Mouse (Mus musculus) gastrocnemius, postnatal 36 days (tissue): ENCODE measurements around the gene Med13l. TPM values are rescaled to one million over a fixed set of nuclear protein-coding genes. Genes with fewer than 3 reads are reported as not detected.

ENCODE experiments used
- DNase-seq, 2 experiments: peaks; one replicate each; pipeline ENCODE4 v3.0.0; 2022
- intact Hi-C: fragments of 180-260 bp; cut with DNase I; formaldehyde crosslinking; loops from one replicate; pipeline ENCODE4 v1.15.1; 2025
- total RNA-seq, 2 experiments: library from RNA; stranded (reverse); gene quantifications; 2 replicates each; pipeline ENCODE4 v1.2.3; 2021

Gene Med13l
- total RNA-seq, 2 experiments from 2014 or later: 20.4 to 22.4 TPM

DNA sequence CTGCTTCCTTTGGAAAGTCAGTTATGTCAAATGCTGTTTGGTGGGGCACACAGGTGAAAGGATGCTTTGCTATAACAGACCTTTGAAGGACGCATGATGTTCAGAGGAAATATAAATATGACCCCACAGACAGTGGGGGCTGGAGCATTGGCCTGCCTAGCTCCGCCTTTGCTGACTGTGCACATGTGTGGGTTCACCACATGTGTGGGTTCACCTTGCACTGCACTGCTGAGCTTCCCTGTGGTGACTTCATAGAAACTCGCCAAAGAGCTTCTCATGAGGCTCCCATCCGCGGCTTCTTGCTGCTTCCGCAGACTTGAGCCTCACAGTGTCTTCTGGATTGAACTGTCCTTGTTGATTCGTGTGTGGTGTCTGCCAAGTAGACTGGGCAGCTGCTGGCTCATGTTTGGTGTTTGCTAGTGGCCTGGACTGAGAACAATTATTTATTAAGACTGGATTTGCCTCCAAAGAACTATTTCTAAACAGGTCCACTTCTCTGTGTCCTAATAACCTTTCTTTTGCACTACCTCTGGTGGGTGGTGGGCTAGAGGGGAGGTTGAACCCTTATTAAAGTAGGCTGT is 59.9 kb downstream of the Med13l start:
- intact Hi-C loops: no loop called here
- DNase-seq: no peak

DNA sequence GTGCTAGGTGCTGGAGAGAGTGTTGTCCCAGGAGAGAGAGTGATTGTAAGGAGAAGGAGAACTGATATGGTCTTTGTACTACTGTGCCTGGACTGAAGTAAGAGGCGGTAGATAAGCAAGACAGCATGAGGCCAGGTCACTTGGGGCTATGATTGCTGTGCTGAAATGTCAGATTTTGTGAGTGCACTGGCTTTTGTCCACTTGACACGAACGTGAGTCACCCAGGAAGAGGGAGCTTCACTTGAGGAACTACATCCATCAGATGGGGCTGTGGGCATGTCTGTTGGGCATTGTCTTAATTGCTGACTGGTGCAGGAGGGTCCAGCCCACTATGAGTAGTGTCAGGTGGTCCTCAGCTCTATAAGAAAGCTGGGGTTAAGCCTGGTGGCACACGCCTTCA is 61.4 kb downstream of the Med13l start:
- no peak for DNase-seq
- intact Hi-C loops: no loop called here

DNA sequence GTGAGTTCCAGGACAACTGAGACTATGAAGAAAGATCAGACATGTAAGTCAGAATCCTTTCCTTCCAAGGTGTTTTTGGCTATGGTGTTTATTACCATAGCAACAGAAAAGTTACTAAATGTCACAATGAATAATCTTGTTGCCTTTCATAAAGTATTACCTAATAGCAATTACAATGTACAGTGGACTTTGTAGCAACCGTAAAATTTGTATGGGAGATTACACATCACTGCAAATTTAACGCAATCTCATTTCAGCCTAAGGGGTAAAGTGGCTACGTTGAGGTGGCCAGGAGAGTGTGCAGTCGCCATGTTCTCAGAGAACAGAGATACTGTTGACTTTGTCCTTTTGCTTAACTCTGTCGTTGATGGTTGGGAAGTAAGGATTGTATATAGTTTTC is 61.9 kb downstream of the Med13l start:
- intact Hi-C loops: no loop called here
- DNase-seq: no peak

DNA sequence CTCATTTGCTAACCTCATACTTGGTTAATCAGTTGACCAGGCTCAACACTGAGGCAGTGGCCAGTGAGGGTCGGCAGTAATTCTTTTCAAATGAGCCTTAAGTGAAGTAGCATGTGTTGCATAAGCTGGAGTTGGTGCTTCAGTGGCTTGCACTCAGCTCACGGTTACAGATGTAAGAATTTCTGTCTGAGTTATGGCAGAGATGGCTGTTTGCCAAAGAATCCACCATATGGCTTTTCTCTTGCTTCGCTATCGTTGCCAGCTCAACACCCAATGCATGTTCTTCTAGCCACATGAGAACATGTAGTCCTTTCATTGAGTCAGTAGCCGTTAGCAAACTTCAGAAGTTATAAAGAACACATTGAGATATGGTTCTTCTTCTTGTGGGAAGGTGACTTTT is 63.3 kb downstream of the Med13l start:
- intact Hi-C loops: no loop called here
- no peak for DNase-seq

DNA sequence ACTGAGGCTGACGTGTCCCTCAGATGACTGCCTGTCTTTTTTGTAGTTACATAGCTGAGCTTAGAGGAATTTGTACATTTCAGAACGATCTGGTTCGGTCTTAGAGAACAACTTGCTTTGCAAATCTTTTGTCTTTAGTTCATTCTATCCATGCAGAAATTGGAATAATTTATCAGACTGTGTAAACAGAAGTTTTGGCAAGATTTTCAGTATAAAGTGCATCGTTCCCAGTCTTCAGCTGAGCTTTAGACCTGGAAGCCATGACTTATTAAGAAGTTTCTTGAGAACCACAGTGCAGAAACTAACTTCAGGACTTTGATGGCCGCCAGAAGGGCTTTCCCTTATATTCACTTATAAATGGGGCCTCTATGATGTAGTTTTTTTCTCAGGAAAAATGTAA is 67.2 kb downstream of the Med13l start:
- no peak for DNase-seq
- intact Hi-C loops: no loop called here

DNA sequence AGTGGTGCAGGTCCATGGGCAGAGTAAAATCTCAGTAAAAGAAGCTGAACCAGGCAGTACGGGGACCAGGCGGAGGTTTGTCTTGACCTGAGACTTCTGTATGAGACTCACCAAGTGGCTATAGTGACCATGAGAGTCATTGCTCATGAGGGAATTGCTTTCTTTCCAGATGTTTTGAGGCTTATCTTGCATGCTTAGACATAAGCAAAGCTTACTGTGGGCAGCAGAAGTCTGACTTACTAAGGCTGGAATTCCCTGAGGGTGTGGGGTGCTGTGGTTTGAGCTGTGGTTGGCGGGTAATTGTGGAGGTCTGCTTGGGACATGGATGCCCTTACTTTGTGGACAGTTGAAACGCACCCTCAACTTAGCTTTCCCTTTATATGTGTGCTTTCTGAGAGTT is 67.7 kb downstream of the Med13l start:
- intact Hi-C loops: no loop called here
- DNase-seq: no peak

GRCm38 (mm10) chr5:118632346-118632745 is 71.9 kb downstream of the Med13l start:
- DNase-seq: no peak
- intact Hi-C loops: no loop called here

DNA sequence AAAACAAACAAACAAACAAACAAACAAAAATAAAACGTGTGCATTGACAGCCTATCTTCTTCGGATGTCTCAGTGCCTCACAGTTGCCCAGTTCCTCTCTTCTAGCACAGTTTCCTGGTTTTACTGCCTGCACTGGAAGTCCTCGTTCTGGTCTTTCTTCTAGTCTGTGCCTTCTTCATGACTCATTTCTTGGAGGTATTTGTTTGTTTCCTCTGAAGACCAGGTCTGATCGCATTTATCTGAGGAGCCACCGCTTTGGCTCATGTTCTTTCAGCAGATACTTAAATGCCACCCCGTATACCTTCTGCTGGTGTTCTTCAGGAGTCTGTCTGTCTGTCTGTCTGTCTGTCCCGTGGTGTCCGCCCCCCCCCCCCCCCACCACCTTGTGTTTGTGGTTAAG is 72.6 kb downstream of the Med13l start:
- DNase-seq: no peak
- intact Hi-C loops: no loop called here

GRCm38 (mm10) chr5:118635476-118636187 is 75.2 kb downstream of the Med13l start:
- intact Hi-C loops: loop anchor here (5.0 kb wide), 1 partner anchor 558 kb away; no protein-coding TSS in a partner anchor
- no peak for DNase-seq

DNA sequence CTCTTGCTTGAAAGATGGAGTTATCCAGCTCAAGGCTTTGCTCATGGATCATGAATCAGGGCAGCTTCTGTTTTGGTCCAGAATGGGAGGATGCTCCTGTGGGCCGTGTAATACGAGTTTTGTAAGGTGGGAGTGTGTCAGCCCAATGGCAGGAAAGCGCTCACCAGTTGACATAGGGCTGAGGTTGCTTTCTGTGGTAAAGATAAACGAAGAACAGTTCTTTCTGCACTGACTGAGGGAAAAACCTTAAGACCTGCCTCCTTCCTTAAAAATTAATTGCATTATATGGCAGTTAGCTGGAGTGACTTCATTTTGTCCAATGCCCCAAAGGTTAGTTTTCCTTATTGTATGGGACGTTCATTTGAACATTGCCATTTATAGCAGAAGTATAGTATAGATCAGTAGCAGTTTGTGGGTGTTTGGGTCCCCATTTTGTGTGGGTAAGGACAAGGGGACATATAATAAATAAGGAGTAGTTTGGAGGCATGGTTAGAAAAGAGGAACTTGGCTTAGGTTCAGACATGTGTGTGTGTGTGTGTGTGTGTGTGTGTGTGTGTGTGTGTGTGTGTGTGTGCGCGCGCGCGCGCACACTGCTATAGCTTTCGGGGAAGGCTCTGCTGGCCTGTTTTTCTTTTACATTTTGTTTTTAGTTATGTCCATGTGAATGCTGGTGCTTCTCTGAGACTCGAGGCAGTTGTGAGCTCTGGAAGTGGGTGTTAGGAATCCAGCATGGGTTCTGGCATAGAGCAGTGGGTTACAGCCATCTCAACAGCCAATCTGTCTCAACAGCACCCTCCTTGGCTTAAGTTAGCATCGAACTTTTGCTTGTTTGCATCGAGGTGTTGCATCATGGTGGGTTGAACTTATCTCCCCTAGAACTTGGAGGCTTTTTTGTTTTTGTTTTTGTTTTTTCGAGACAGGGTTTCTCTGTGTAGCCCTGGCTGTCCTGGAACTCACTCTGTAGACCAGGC is 76.2 kb downstream of the Med13l start:
- DNase-seq: no peak
- intact Hi-C loops: loop anchor here (5.0 kb wide), 1 partner anchor 559 kb away; no protein-coding TSS in a partner anchor

- intact Hi-C loops: loop anchor here (5.0 kb wide), 1 partner anchor 561 kb away; no protein-coding TSS in a partner anchor
- DNase-seq: no peak
Measured at GRCm38 (mm10) chr5:118637931-118638330, 77.5 kb downstream of the Med13l start.

DNA sequence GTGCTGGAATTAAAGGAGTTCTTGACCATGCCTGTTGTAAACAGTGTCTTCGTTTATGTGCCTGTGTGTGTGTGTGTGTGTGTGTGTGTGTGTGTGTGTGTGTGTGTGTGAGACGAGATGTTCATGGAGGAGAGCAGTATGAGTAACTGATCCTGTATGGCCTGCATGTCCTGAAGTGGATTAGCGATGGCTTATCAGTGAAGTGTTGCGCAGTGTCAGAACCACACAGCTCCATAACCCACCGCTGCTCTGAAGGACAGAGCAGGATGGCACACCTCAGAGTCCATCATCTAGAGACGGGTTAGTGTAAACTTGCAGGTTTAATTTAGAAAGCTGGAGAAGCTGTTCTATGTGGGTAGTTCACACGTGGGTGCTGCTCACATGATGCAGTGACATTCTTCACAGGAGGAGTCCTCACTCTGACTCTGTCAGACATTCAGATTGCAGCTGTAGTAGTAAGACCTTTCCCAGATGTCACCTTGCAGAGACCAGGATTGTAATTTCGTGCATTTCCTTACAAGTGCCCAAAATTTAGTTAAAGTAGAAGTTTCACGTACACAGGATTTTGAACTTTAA is 78.1 kb downstream of the Med13l start:
- DNase-seq: no peak
- intact Hi-C loops: loop anchor here (5.0 kb wide), 1 partner anchor 561 kb away; no protein-coding TSS in a partner anchor

DNA sequence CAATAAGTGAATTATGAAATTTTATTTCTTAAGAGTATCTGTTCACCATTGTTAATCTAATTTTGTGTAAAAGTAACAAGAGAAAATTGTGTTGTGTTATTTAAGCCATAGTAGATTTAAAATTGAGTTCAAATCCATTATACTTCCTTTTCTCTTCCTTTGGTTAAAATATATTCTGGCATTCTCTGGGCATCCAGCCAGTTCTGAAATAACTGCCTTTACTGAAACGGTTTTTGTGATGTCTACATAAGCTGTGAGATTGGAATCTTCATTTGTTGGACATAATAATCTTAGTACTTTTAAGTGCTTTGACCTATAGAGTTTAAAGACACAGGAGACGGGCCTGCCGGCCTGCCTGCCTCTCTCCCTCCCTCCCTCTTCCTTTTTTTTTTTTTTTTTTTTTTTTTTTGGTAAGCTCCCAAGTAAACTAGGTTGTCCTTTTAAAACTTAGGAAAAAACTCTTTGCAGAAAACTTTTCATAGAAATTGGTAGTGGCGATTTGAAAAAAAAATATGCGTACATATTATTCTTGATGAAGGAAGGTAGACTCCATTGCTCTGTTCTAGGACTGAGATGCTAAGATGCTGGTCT is 78.7 kb downstream of the Med13l start:
- no peak for DNase-seq
- intact Hi-C loops: loop anchor here (5.0 kb wide), 1 partner anchor 562 kb away; no protein-coding TSS in a partner anchor

DNA sequence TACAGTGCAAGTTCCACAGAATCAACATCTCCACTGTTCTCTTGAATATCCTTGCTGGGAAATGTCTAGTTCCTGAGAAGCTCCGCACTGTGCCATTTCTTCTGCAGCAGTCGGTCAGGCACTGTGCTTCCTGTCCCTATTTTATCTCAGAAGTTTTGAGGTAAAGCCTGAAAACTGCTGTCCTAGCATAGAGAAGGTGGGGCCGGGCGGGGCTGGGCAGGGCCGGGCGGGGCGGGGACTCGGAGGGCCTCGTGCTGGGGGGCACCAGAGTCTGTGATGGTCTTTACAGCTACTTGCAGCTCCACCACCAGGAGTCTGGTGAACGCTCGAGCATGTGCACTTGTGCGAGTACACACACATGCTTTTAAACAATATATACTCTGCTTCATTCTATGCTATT is 83.6 kb downstream of the Med13l start:
- intact Hi-C loops: no loop called here
- no peak for DNase-seq

- DNase-seq: no peak
- intact Hi-C loops: no loop called here
Measured at GRCm38 (mm10) chr5:118644511-118644910, 84.0 kb downstream of the Med13l start.

DNA sequence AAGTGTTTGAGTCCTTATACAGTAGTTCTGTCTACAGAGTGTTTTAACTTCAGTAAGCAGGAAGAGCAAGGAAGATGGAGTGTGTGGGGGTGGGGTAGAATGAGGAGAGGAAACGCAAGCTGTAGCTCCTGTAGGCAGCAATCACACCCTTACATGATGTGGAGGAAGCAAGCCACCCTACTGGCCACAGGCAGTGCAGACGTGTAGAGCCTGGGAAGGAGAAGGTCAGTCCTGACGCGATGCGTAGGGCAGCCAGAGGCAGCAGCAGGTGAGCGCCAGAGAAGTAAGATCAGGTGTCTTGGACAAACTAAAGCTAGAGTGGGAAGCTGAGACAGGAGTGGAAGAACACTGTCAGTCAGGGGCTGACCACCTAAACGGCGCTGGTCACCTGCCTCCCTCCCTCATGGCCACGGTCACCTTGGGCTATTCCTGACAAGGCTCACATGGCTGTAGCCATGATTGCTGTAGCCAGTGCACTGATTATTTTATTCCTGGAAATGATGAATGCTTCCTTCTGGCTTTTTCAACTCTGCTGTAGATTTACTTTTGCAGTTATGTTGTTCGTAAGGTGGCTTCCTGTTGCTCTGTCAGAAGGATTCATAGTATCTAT is 84.8 kb downstream of the Med13l start:
- peak in 1 of 2 experiments; percentile 12 for DNase-seq
- intact Hi-C loops: no loop called here

GRCm38 (mm10) chr5:118646897-118647296 is 86.4 kb downstream of the Med13l start:
- intact Hi-C loops: no loop called here
- no peak for DNase-seq

GRCm38 (mm10) chr5:118647384-118647783 is 86.9 kb downstream of the Med13l start:
- intact Hi-C loops: no loop called here
- no peak for DNase-seq

DNA sequence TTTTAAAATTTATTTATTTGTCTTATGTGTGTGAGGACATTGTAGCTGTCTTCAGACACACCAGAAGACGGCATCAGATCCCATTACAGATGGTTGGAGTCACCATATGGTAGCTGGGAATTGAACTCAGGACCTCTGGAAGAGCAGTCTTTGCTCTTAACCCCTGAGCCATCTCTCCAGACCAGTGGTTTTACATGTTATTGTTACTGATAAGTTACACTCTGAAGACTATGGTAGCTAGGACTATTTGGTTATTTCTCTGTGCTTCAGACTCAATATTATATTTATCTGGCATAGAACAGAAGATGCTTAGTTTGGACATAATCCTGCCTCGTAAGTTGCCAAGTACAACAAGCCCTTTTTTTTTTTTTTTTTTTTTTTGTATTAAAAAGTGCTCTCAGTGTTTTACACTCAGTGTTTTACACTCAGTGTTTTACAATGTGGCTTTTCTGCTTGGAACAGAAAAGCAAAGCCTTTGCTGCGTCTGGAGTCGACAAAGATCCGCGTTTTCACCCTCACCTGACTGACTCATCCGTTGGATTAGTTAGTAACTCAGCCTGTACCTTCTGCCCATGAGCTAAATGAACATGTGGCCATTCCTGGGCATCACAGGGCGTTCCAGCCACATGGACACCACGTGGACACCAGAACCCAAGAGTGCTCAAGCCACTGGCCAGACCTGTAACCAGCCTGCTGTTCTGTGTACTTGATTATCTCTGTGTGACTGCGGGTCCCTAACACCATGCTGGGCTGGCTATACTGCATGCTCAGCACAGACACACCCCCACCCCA is 88.9 kb downstream of the Med13l start:
- DNase-seq: no peak
- intact Hi-C loops: loop anchor here (5.0 to 10.0 kb wide), 3 partner anchors 52 to 375 kb away; no protein-coding TSS in a partner anchor
